Mouse (Mus musculus): Measurements from ENCODE around the gene Cdx4. TPM values are rescaled to one million over a fixed set of nuclear protein-coding genes. Genes with fewer than 3 reads are reported as not detected.

The Cdx4 gene
- polyA plus RNA-seq, 1 experiment: not detected

- Histone ChIP-seq H3K4me3 (ENCODE audit: insufficient read depth, low read length) (no peak overlapping the region), H3K4me1 (ENCODE audit: control insufficient read depth, insufficient read depth, low read length) (no peaks in the 10 kb centered on the region), H3K27ac (ENCODE audit: insufficient read depth, low read length) (no peak overlapping the region)
- TF ChIP-seq CTCF (IDR thresholded peaks at IDR 0.05; ENCODE audit: extremely low read depth, insufficient read depth, low read length) (no peak), POLR2A (IDR thresholded peaks at IDR 0.05; ENCODE audit: extremely low read depth, insufficient read depth, low read length) (no peak)
Measured at GRCm38 (mm10) chrX:103371221-103371620, 50.0 kb downstream of the Cdx4 start.

- TF ChIP-seq POLR2A (IDR thresholded peaks at IDR 0.05; ENCODE audit: extremely low read depth, insufficient read depth, low read length) (no peak), CTCF (IDR thresholded peaks at IDR 0.05; ENCODE audit: extremely low read depth, insufficient read depth, low read length) (peak; percentile 9; the same call in 1 of the 2 replicates)
- H3K4me3 ChIP-seq (ENCODE audit: insufficient read depth, low read length): no peak overlapping the region
- H3K4me1 ChIP-seq (ENCODE audit: control insufficient read depth, insufficient read depth, low read length): no peaks in the 10 kb centered on the region
- H3K27ac ChIP-seq (ENCODE audit: insufficient read depth, low read length): no peak overlapping the region
Measured at GRCm38 (mm10) chrX:103371627-103372026, 50.4 kb downstream of the Cdx4 start.

GRCm38 (mm10) chrX:103374250-103374649 is 53.1 kb downstream of the Cdx4 start:
- TF ChIP-seq POLR2A (IDR thresholded peaks at IDR 0.05; ENCODE audit: extremely low read depth, insufficient read depth, low read length) (no peak), CTCF (IDR thresholded peaks at IDR 0.05; ENCODE audit: extremely low read depth, insufficient read depth, low read length) (peak; percentile 33)
- Histone ChIP-seq H3K27ac (ENCODE audit: insufficient read depth, low read length) (no peak overlapping the region), H3K4me1 (ENCODE audit: control insufficient read depth, insufficient read depth, low read length) (no peaks in the 10 kb centered on the region), H3K4me3 (ENCODE audit: insufficient read depth, low read length) (no peak overlapping the region)

Other genes with a start within 250 kb of the Cdx4 start
- 72.2 and 76.2 TPM in 2 replicates for gene Nap1l2, start 134.8 kb upstream of the Cdx4 start, polyA plus RNA-seq (2012; rRNA removed)
- gene Chic1, start 35.1 kb downstream of the Cdx4 start, polyA plus RNA-seq (2012; rRNA removed): 11.7 and 12.0 TPM in 2 replicates
- gene Tsx, start 93.1 kb downstream of the Cdx4 start, polyA plus RNA-seq (2012; rRNA removed): 0.49 and 0.73 TPM in 2 replicates
- gene Gm26992, start 100.6 kb downstream of the Cdx4 start, polyA plus RNA-seq (2012; rRNA removed): 0.59 TPM in 1 of 2 replicates, not detected in the other

All from cortical plate, adult 2 months (tissue).